Mouse (Mus musculus): ENCODE measurements around the gene Sh3d19.
A peak's percentile ranks its signal among the peaks of the same experiment; 100 is the strongest.

The Sh3d19 gene

GRCm38 (mm10) chr3:86136936-86137574 is 166.1 kb downstream of the Sh3d19 start:
- no peak for DNase-seq (ENCODE audit: low spot score)

GRCm38 (mm10) chr3:86139660-86140059 is 168.8 kb downstream of the Sh3d19 start:
- no peak for DNase-seq (ENCODE audit: low spot score)

- DNase-seq (ENCODE audit: low spot score) = no peak
Measured at GRCm38 (mm10) chr3:86141366-86141765, 170.5 kb downstream of the Sh3d19 start.

- no peak for DNase-seq (ENCODE audit: low spot score)
Measured at GRCm38 (mm10) chr3:86141886-86142262, 171.0 kb downstream of the Sh3d19 start.

- DNase-seq (ENCODE audit: low spot score) = peak; percentile 100
Measured at GRCm38 (mm10) chr3:86142263-86142933, 171.5 kb downstream of the Sh3d19 start, which contains the start of gene Rps3a1. Gene Rps3a1 (minus strand): TSS chr3:86142702.

GRCm38 (mm10) chr3:86142934-86143317 is 172.0 kb downstream of the Sh3d19 start:
- DNase-seq (ENCODE audit: low spot score) = no peak

- no peak for DNase-seq (ENCODE audit: low spot score)
Measured at GRCm38 (mm10) chr3:86143343-86143742, 172.4 kb downstream of the Sh3d19 start.

- DNase-seq (ENCODE audit: low spot score) = no peak
Measured at GRCm38 (mm10) chr3:86149063-86149462, 178.2 kb downstream of the Sh3d19 start.

GRCm38 (mm10) chr3:86149521-86149920 is 178.6 kb downstream of the Sh3d19 start:
- no peak for DNase-seq (ENCODE audit: low spot score)

- no peak for DNase-seq (ENCODE audit: low spot score)
Measured at GRCm38 (mm10) chr3:86168841-86169425, 198.0 kb downstream of the Sh3d19 start.

- DNase-seq (ENCODE audit: low spot score) = no peak
Measured at GRCm38 (mm10) chr3:86179714-86180113, 208.8 kb downstream of the Sh3d19 start.
